Mouse (Mus musculus) stomach, postnatal 0 days (tissue): ENCODE data around the gene Agtpbp1. TPM values are rescaled to one million over a fixed set of nuclear protein-coding genes. Genes with fewer than 3 reads are reported as not detected.

Source experiments
- ATAC-seq: fragments of 200-750 bp; cut with Nextera tagmentation; 2 replicates; pipeline ENCODE4 v1.8.0; 2017; ENCODE audit not compliant: low FRiP score, low TSS enrichment
- DNase-seq: peaks from one replicate; pipeline ENCODE4 v3.0.0-alpha.2; 2016; ENCODE audit warnings: low spot score
- H3K27ac ChIP-seq: fragments of 300-500 bp; sonication (generic); replicated peaks from 2 replicates; pipeline ENCODE4 v1.5.1; 2014; ENCODE audit warnings: mild to moderate bottlenecking, control low read depth
- H3K27me3 ChIP-seq: fragments of 300-500 bp; sonication (generic); 2 replicates; pipeline ENCODE4 v1.6.1; 2014; ENCODE audit warnings: low read length; ENCODE audit not compliant: control insufficient read depth, insufficient read depth
- H3K36me3 ChIP-seq: fragments of 300-500 bp; sonication (generic); 2 replicates; pipeline ENCODE4 v1.6.1; 2014; ENCODE audit warnings: low read length, mixed read lengths; ENCODE audit not compliant: control insufficient read depth, insufficient read depth
- H3K4me1 ChIP-seq: fragments of 300-500 bp; sonication (generic); replicated peaks from 2 replicates; pipeline ENCODE4 v1.6.1; 2014; ENCODE audit warnings: antibody characterized with exemption; ENCODE audit not compliant: control insufficient read depth, insufficient read depth
- H3K4me2 ChIP-seq: fragments of 300-500 bp; sonication (generic); replicated peaks from 2 replicates; pipeline ENCODE4 v1.6.1; 2014; ENCODE audit warnings: low read depth, mild to moderate bottlenecking, control low read depth, moderate library complexity
- H3K4me3 ChIP-seq: fragments of 300-500 bp; sonication (generic); 2 replicates; pipeline ENCODE4 v1.5.1; 2014; ENCODE audit warnings: low read depth, low read length, control low read depth
- H3K9ac ChIP-seq: fragments of 300-500 bp; sonication (generic); 2 replicates; pipeline ENCODE4 v1.6.1; 2014; ENCODE audit warnings: mild to moderate bottlenecking, low read length, control low read depth, mixed read lengths
- H3K9me3 ChIP-seq: fragments of 300-500 bp; sonication (generic); 2 replicates; pipeline ENCODE4 v1.6.1; 2016; ENCODE audit warnings: low read length; ENCODE audit not compliant: control insufficient read depth
- CTCF ChIP-seq: IDR thresholded peaks from 2 replicates; pipeline ENCODE4 v1.5.1; 2016; ENCODE audit warnings: antibody characterized with exemption, low read depth, mild to moderate bottlenecking, moderate library complexity
- EP300 ChIP-seq: optimal IDR thresholded peaks from 2 replicates; pipeline ENCODE3; 2016; ENCODE audit warnings: antibody characterized with exemption
- WGBS: fragments of 180-500 bp; shearing (Covaris S2); extraction: QIAGEN DNeasy Blood & Tissue Kit; methylation state at CpG from one replicate; pipeline ENCODE4 v1.1.7; 2014; 5-methylcytosine and 5-hydroxymethylcytosine counted together
- polyA plus RNA-seq: library from polyadenylated mRNA; unstranded; fragments of >200 nt; fragmentation: Nextera tagmentation; extraction: Ambion mirVana; gene quantifications from 2 replicates; pipeline ENCODE4 v1.2.1, GENCODE M21; 2015

The Agtpbp1 gene
- polyA plus RNA-seq, 1 experiment from 2014 or later, result 12.4 TPM

DNA sequence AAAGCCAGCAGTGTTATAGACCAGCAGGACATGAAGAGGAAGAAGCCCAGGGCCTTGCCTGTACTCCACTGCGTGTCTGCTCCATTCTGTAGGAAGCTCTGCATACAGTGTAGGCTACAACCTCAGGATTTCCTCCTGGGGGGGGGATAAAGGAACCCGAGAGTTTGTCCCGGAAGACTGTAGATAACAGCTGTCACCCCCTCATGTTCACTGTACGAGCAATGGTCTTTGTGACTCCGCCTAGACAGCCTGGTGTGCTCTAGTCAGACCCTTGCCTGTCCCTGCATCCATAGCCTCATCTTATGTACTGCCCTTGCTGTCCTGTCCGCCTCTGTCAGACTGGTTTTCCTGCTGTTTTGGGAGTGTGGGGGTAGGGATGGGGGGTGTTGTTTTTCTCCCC lies 33.4 kb upstream of the Agtpbp1 start:
- WGBS, result 87% methylated on average over 6 of the region's 6 CpGs
- no peaks in the 10 kb centered on the region for H3K4me1 ChIP-seq
- H3K4me3 ChIP-seq, result no peak overlapping the region
- H3K27me3 ChIP-seq, result no peaks in the 10 kb centered on the region
- no peak overlapping the region for H3K9ac ChIP-seq
- ATAC-seq (no peak), DNase-seq (no peak)
- H3K27ac ChIP-seq, result no peak overlapping the region
- peaks cover 14% of the 10 kb centered on the region for H3K36me3 ChIP-seq
- no peak overlapping the region for H3K4me2 ChIP-seq
- no peak for TF ChIP-seq CTCF
- no peak for TF ChIP-seq EP300
- H3K9me3 ChIP-seq, result no peaks in the 10 kb centered on the region

DNA sequence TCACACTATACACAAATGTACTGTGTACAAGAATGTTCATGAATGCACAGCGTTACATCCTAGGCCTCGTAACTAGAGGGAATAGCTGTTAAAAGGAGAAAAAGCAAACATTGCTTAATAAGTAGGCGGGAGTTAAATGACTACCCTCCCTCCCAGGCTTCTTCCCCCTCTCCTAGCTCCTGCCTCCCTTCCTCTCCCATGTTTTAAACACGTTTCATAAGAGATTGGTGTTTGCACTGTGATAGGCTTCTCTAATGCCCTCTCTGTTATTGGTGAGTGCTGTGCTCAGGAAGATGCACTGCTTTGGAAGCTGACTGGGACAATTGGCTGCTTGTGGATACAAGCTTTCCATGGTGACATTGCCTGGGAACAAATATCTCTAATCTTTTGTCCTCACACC lies 30.5 kb upstream of the Agtpbp1 start:
- Histone ChIP-seq H3K4me3 (no peak overlapping the region), H3K9me3 (no peaks in the 10 kb centered on the region), H3K27me3 (no peaks in the 10 kb centered on the region), H3K4me2 (no peak overlapping the region), H3K36me3 (peaks cover 16% of the 10 kb centered on the region), H3K27ac (no peak overlapping the region), H3K9ac (no peak overlapping the region), H3K4me1 (no peaks in the 10 kb centered on the region)
- WGBS, result 51% methylated on average over 4 of the region's 4 CpGs
- ATAC-seq (0 out of 2 replicates have a peak, but pooled peaks have one; percentile 15), DNase-seq (no peak)
- TF ChIP-seq CTCF (no peak), EP300 (no peak)

DNA sequence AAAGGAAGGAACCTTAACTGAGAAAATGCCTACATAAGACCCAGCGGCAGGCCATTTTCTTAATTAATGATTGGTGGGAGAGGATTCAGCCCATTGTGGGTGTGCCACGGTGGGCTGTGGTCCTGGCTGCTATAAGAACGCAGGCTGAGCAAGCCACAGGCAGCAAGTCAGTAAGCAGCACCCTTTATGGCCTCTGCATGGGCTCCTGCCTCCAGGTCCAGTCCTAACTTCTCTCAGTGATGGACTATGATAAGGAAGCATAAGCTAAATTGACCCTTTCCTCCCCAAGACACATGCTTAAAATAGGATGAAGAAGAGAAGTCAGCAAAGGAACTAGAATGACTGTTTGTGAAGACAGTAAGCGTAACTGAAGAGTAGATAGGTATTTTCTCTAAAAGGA lies 30.1 kb upstream of the Agtpbp1 start:
- no peak overlapping the region for H3K9ac ChIP-seq
- H3K9me3 ChIP-seq, result no peaks in the 10 kb centered on the region
- H3K27ac ChIP-seq, result no peak overlapping the region
- H3K4me1 ChIP-seq, result no peaks in the 10 kb centered on the region
- DNase-seq, result no peak
- WGBS, result 84% methylated on average over 4 of the region's 4 CpGs
- peaks cover 15% of the 10 kb centered on the region for H3K36me3 ChIP-seq
- TF ChIP-seq EP300 (no peak), CTCF (no peak)
- H3K27me3 ChIP-seq, result no peaks in the 10 kb centered on the region
- no peak overlapping the region for H3K4me3 ChIP-seq
- ATAC-seq, result no peak
- no peak overlapping the region for H3K4me2 ChIP-seq

GRCm38 (mm10) chr13:59613868-59614267 lies 28.8 kb upstream of the Agtpbp1 start:
- H3K4me3 ChIP-seq, result no peak overlapping the region
- H3K9me3 ChIP-seq, result no peaks in the 10 kb centered on the region
- H3K27me3 ChIP-seq, result no peaks in the 10 kb centered on the region
- no peak overlapping the region for H3K9ac ChIP-seq
- whole genome bisulfite sequencing, result 65% methylated on average over 4 of the region's 4 CpGs
- no peak for DNase-seq
- H3K27ac ChIP-seq, result no peak overlapping the region
- no peak for TF ChIP-seq EP300
- no peak for TF ChIP-seq CTCF
- no peak overlapping the region for H3K4me2 ChIP-seq
- ATAC-seq, result no peak
- peaks cover 16% of the 10 kb centered on the region for H3K36me3 ChIP-seq
- H3K4me1 ChIP-seq, result no peaks in the 10 kb centered on the region

GRCm38 (mm10) chr13:59610437-59610836 lies 25.4 kb upstream of the Agtpbp1 start:
- no peaks in the 10 kb centered on the region for H3K27me3 ChIP-seq
- TF ChIP-seq EP300, result no peak
- TF ChIP-seq CTCF, result no peak
- no peak for DNase-seq
- H3K9ac ChIP-seq, result no peak overlapping the region
- no peak for ATAC-seq
- no peak overlapping the region for H3K4me3 ChIP-seq
- H3K4me1 ChIP-seq, result no peaks in the 10 kb centered on the region
- 93% methylated on average over 2 of the region's 2 CpGs for WGBS
- no peak overlapping the region for H3K27ac ChIP-seq
- no peaks in the 10 kb centered on the region for H3K9me3 ChIP-seq
- H3K4me2 ChIP-seq, result no peak overlapping the region
- H3K36me3 ChIP-seq, result peaks cover 17% of the 10 kb centered on the region

DNA sequence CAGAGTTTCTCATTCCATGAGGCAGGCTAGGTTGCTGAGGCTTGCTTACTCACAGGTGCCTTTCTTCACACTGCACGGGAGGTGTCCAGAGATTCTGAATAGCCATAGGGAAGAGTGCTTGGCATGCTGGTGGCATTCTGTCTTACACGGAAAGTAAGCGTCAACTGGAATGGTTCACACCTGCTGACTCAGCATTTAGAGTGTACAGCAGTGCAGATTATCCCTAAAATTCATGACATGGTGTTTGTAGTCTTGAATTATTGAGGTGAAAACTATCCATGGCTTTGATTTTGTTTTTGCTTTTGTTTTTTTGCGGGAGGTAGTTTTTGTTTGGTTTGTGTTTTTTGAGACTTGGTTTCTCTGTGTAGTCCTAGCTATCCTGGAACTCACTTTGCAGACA lies 24.9 kb upstream of the Agtpbp1 start:
- H3K9me3 ChIP-seq, result no peaks in the 10 kb centered on the region
- no peak for TF ChIP-seq EP300
- no peak for TF ChIP-seq CTCF
- ATAC-seq (no peak), DNase-seq (no peak)
- H3K4me1 ChIP-seq, result no peaks in the 10 kb centered on the region
- WGBS, result 90% methylated on average over 4 of the region's 4 CpGs
- no peaks in the 10 kb centered on the region for H3K27me3 ChIP-seq
- H3K36me3 ChIP-seq, result peaks cover 20% of the 10 kb centered on the region
- no peak overlapping the region for H3K4me2 ChIP-seq
- no peak overlapping the region for H3K4me3 ChIP-seq
- H3K27ac ChIP-seq, result no peak overlapping the region
- no peak overlapping the region for H3K9ac ChIP-seq
